Mouse (Mus musculus) CD8-positive naive resting alpha-beta T cell, adult 2 months (primary cell): Measurements from ENCODE around the gene Acad8.

ENCODE experiments used
- DNase-seq, 2 experiments: peaks; one replicate each; pipeline ENCODE4 v3.0.0; 2022; ENCODE audit warnings: low read depth in 2 of 2, low spot score in 2 of 2

The Acad8 gene

DNA sequence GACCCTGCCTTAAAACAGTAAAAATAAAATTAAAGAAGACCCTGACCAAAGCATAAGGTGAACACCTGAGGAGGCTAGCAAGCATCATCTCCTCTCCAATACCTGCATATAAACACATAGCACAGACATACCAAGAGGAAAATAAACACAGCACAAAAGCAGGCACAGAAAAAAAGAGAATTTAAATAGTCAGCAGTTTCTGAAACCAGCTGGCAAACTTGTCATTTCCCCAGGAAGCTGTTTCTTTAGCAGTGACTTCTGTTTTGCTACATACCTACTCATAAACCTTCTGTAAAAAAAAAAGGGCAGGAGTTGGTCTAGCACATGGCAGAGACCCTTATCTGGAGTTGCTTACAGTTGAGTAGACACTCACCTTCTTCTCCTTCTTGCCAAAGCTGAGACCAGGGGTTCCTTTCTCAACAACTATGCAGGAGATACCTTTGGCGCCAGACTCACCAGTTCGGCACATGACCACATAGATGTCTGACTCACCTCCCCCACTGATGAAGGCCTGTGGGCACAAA, 14.2 kb downstream of the Acad8 start:
- DNase-seq = no peak

DNA sequence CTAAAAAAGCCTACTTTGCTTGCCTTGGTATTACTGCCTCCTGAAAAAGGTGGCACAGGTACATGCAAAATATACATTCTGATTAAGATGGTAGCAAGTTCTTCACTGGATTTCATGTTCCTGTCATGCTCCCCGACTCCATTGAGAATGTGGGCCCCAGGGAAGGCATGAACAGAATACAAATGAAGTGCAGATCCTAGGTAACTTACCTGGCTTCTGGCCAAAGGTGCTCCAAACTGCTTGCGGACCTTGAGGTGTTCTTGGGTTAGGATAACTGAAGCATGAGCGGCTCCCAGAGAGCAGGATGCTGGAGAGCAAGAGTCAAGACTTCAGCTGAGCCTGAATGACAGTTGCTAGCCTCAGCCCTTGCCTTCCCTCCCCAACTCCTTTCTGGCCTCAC, 20.6 kb downstream of the Acad8 start:
- DNase-seq = no peak

DNA sequence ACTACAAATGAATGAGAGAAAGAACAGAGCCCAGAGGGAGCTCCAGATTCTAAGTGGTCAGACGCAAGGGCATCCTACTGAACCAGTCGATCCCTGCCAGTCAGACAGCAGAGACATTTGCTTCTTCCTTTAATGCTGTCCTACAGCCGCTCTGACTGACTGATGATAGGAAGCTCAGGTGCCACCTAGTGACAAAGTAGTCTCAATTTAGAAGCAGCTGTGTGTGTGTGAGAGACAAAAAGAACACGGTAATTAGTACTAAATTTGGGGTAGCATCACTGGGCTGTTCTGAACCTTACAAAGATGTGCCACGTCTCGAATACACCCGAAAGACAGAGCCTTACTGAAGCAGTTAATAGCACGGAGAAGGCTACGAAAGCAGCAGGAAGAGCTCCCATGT, 21.6 kb downstream of the Acad8 start:
- DNase-seq = no peak

DNA sequence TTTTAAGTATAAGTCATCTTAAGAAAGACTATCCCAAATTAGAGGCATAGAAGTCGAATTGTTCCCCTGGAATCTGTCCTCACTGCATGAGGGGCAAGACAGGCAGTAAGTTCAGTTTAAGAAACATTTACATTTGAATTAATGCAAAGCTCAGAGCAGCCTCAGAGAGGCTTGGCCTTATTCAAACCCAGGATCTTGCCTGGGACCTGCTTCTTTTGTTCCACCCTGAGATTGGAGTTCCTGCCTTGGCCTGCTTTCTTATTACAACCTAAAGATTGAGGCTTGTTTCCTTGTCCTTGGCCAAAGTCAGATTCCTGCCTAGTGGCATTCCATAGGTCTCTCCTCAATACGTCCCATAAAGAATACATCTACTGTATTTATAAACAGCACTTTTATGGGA, 51.6 kb downstream of the Acad8 start:
- DNase-seq = no peak

DNA sequence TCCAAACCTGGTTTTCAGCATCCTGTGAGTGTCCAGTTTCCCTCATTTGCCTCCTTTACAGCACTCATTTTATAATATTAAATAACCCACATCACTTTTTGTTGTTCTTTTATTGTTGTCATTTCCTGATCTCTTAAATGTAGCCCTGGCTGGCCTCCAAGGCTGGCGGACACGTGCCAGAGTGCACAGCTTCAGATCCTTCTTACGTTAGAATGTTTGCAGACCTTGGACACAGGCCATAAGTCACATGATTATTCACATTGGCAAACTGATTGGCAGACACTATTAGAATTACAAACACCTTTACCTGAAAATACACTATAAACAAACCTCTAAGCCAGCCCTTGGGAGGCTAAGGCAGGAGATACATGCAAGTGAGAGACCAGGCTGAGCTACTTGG, 75.2 kb downstream of the Acad8 start:
- no peak for DNase-seq
